In genomic region chr1:22803471-22803870, GRCm38 (mm10) we compare ENCODE assay signal across 12 mouse cellular contexts. TPM values are rescaled to one million over a fixed set of nuclear protein-coding genes. Genes with fewer than 3 reads are reported as not detected.
DNase-seq lines count a peak whose midpoint lies in the region; ATAC-seq and TF ChIP-seq lines count a peak whose summit lies in the region.
"Had no signal": no experiment of that assay in that cellular context is flagged by ENCODE, and none has a peak within 500 bp of the region (broad histone marks: within the 10 kb centered on the region; RNA-seq: fewer than 3 reads in every experiment).

No protein-coding gene starts in this region.

- H3K9me3 ChIP-seq in forebrain, postnatal 0 days (ENCODE audit: low read length) = no peaks in the 10 kb centered on the region
- no peaks in the 10 kb centered on the region for H3K9me3 ChIP-seq in neural tube, embryonic 14.5 days (ENCODE audit: control insufficient read depth, low read length)
- H3K9me3 ChIP-seq: limb, embryonic 12.5 days had no signal

- no peak for ATAC-seq in forebrain, postnatal 0 days
- ATAC-seq in neural tube, embryonic 14.5 days (ENCODE audit: low read depth) = no peak

- peak; percentile 8 to 19 for DNase-seq in layer of hippocampus, postnatal 10 days (ENCODE audit: low spot score in 2 of 2)
- no peak for DNase-seq in layer of hippocampus, adult 9-10 months (ENCODE audit: low spot score)
- DNase-seq in cerebellum, postnatal 10 days = peak; percentile 40 to 49
- DNase-seq in forebrain, postnatal 0 days = no peak
- DNase-seq in heart, adult 8-10 months (ENCODE audit: low spot score) = no peak
- no peak for DNase-seq in Muller cell, postnatal 12 days (ENCODE audit: inconsistent ontology term)
- DNase-seq: heart, adult 11 months; lung, postnatal 4 days had no signal

- H3K27me3 ChIP-seq in forebrain, postnatal 0 days (ENCODE audit: insufficient read depth, low read length) = no peaks in the 10 kb centered on the region
- no peaks in the 10 kb centered on the region for H3K27me3 ChIP-seq in neural tube, embryonic 14.5 days (ENCODE audit: control insufficient read depth, insufficient read depth, low read length)
- H3K27me3 ChIP-seq: CH12.LX had no signal

- H3K4me2 ChIP-seq in forebrain, postnatal 0 days (ENCODE audit: low read depth) = peak overlapping the region; percentile 83
- peak overlapping the region; percentile 73 for H3K4me2 ChIP-seq in neural tube, embryonic 14.5 days (ENCODE audit: low read depth, low read length)
- H3K4me2 ChIP-seq: limb, embryonic 12.5 days had no signal

- H3K36me3 ChIP-seq in forebrain, postnatal 0 days (ENCODE audit: insufficient read depth) = no peaks in the 10 kb centered on the region
- no peaks in the 10 kb centered on the region for H3K36me3 ChIP-seq in neural tube, embryonic 14.5 days (ENCODE audit: control insufficient read depth, insufficient read depth, low read length)
- H3K36me3 ChIP-seq: limb, embryonic 12.5 days had no signal

- H3K27ac ChIP-seq in forebrain, postnatal 0 days (ENCODE audit: low read depth, low read length) = no peak overlapping the region
- H3K27ac ChIP-seq in neural tube, embryonic 14.5 days (ENCODE audit: low read depth, low read length) = no peak overlapping the region
- H3K27ac ChIP-seq: limb, embryonic 12.5 days had no signal

- WGBS in forebrain, postnatal 0 days = 71% methylated on average over 2 of the region's 2 CpGs
- whole genome bisulfite sequencing in neural tube, embryonic 14.5 days = 68% methylated on average over 2 of the region's 2 CpGs

- peaks cover 19% of the 10 kb centered on the region for H3K4me1 ChIP-seq in forebrain, postnatal 0 days (ENCODE audit: insufficient read depth)
- peaks cover 6% of the 10 kb centered on the region; the same call in 1 of the 2 replicates for H3K4me1 ChIP-seq in neural tube, embryonic 14.5 days (ENCODE audit: control insufficient read depth, insufficient read depth, low read length)

- no peak overlapping the region for H3K9ac ChIP-seq in forebrain, postnatal 0 days
- peak overlapping the region; percentile 16; the same call in 1 of the 2 replicates for H3K9ac ChIP-seq in neural tube, embryonic 14.5 days (replicated peaks; ENCODE audit: low read depth, low read length)
- H3K9ac ChIP-seq: limb, embryonic 12.5 days had no signal

- H3K4me3 ChIP-seq in forebrain, postnatal 0 days (ENCODE audit: low read depth, low read length) = peak overlapping the region; percentile 92
- H3K4me3 ChIP-seq in neural tube, embryonic 14.5 days (ENCODE audit: low read depth, low read length) = peak overlapping the region; percentile 12
- H3K4me3 ChIP-seq: erythroblast, embryonic 14.5 days; limb, embryonic 12.5 days had no signal

- TF ChIP-seq CTCF in forebrain, postnatal 0 days (IDR thresholded peaks at IDR 0.05; ENCODE audit: low read depth) = no peak

RNA-seq across cellular contexts. Expression of gene Rims1, which starts 2.3 kb away (rescaled TPM):
- total RNA-seq in layer of hippocampus, postnatal 10 days (2021) = 100 to 1,000 TPM; 187 to 199 TPM
- total RNA-seq in forebrain, postnatal 0 days (2014; rRNA removed) = 51.2 and 57.1 TPM in 2 replicates
- 7.9 and 18.6 TPM in 2 replicates for polyA plus RNA-seq in forebrain, postnatal 0 days (2015; fragmentation: Nextera tagmentation; extraction: Ambion mirVana)
- polyA plus RNA-seq in neural tube, embryonic 14.5 days (2014; fragmentation: Nextera tagmentation; extraction: Ambion mirVana) = 25.2 and 28.4 TPM in 2 replicates
- total RNA-seq in heart, adult 8-10 months (2022) = under 1 TPM in 3 of 4 experiments, not detected in 1; 0.22 to 0.30 (median 0.22) TPM
- total RNA-seq: CH12.LX had no signal
- polyA plus RNA-seq: erythroblast, embryonic 14.5 days had no signal

Comparison
In these comparisons a context has a peak if more than half of its experiments do, and no peak if none do; other contexts are left out.
1. DNase-seq: peak in layer of hippocampus, postnatal 10 days (2 of 2) and cerebellum, postnatal 10 days (2 of 2); none in layer of hippocampus, adult 9-10 months (single experiment), forebrain, postnatal 0 days (single experiment), heart, adult 8-10 months (single experiment) and Muller cell, postnatal 12 days (single experiment).
2. RNA of gene Rims1, which starts 2.3 kb away (total RNA-seq): 187 to 199 TPM in layer of hippocampus, postnatal 10 days and 51.2 to 57.1 TPM in forebrain, postnatal 0 days; 0.22 to 0.30 TPM in heart, adult 8-10 months; every median in the first group is over 10 times any median in the second.